Mouse (Mus musculus) megakaryocyte, embryonic 14.5 days (primary cell): ENCODE data around the gene Cyp2j7.

Experiments
- FLI1 ChIP-seq: IDR thresholded peaks from 2 replicates; pipeline ENCODE4 v1.6.1; 2012; ENCODE audit warnings: low read length, inconsistent platforms, mixed read lengths
- GATA1 ChIP-seq: IDR thresholded peaks from 3 replicates; pipeline ENCODE4 v1.6.1; 2012; ENCODE audit warnings: mixed read lengths, low read length, inconsistent platforms, borderline replicate concordance

- TF ChIP-seq GATA1: no peak
- no peak for TF ChIP-seq FLI1
Measured at GRCm38 (mm10) chr4:96162839-96163238, 73.6 kb downstream of the Cyp2j7 start.
